Mouse (Mus musculus) frontal cortex, postnatal 14 days (tissue): ENCODE measurements at regions not wholly inside any gene's neighbourhood (a gene's known extent, or its start where the extent isn't known, plus 50 kb on each side); places are given as distances from the start of the nearest gene placed in this dataset.

ENCODE experiments used
- DNase-seq, 2 experiments: peaks; one replicate each; pipeline ENCODE4 v3.0.0; 2022; ENCODE audit warnings: low spot score in 2 of 2

GRCm38 (mm10) chr9:71058655-71059054 lies 106.6 kb upstream of the Lipc start:
- no peak for DNase-seq

DNA sequence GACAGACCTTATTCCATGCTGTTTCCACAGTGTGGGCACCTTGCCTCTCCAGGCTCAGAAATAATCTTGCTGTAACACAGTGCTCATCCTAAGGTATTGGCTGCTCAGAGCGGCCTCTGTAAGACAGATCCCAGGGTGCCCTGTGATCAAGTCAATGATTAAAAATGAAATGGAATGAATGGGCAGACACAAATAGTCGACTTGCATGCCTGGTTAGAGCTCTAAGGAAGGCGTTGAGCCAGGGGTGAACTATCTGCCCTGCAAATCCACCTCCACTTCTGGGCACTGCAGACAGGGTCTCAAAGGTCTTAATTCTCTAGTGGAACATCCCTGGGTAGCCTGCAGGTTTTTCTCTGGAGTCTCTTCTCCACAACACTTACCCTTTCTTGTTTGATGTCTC lies 104.8 kb upstream of the Lipc start:
- no peak for DNase-seq

DNA sequence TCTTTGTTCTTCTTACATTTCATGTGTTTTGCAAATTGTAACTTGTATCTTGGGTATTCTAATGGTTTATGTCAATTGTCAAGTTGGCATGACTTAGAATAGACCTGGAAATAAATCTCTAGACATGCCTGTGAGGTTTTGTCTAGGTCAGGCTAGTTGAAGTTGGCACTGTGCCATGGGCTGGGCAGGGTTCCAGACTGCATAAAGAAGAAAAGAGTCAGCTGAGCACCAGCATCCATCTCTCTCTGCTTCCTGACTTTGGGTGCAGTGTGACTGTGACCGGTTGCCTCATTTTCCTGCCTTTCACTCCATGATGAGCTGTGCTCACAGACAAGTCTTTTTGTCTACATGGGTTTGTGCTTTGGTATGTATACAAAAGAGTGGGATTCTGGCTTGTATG lies 91.9 kb upstream of the Lipc start:
- DNase-seq = no peak

DNA sequence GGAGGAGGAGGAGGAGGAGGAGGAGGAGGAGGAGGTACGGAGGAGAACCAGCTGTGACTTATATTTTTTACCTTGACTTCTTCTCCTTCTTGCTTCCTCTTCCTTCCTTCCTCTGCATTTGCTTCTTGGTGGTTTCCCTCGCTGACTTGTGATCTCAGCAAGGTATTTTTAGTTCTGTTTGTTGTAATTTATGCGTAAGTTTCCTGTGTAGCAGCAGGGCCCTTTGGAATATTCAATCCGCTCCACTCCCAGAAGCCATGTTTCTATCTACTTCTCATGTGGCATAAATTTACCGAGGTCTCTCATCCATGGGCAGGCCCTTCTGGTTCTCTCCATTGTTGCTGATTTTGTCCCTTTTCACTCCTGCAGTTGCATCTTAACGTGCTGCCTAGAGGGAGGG lies 83.3 kb upstream of the Lipc start:
- no peak for DNase-seq

DNA sequence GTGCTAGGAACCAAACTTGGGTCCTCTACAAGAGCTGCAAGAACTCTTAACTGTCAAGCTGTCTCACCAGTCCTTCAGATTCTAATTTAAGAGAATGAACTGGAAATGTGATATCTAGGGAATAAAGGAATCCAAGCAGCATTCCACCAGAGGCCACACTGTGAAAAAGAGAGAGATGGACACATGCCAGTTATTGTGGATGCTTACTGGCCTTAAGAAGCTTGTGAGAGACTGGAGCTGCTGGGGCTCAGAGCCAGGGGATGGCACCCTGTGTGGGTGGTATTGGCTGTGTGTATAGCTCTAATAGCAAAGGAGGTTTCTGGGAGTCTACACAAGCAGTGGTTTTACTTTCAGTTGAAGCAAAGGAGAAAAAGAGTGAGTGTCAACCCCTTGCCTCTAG lies 80.1 kb upstream of the Lipc start:
- no peak for DNase-seq

GRCm38 (mm10) chr9:71030203-71030921 lies 78.3 kb upstream of the Lipc start:
- DNase-seq = no peak

- DNase-seq = no peak
These were observed 76.1 kb upstream of the Lipc start for GRCm38 (mm10) chr9:71028102-71028501.

DNA sequence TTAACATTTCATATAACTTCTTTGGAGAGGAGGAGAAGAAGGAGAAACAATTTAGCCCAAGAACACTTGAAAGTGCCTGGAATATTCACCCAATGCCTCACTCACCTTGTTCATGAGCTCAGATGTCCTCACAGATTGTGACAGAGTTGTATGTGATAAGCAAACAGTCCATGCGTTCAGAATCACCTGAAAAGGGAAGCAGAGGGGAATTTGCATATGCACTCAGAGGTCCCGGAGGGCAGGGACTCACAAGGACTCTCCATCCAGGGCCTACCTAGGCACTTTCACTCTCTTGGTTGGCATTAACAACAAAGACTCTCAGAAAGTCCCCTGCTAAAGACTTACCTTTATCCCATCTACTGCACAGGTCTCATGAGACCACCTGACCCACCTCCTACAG lies 75.6 kb upstream of the Lipc start:
- DNase-seq = no peak

GRCm38 (mm10) chr9:71025196-71025595 lies 73.2 kb upstream of the Lipc start:
- DNase-seq = no peak

GRCm38 (mm10) chr9:71018206-71018605 lies 66.2 kb upstream of the Lipc start:
- no peak for DNase-seq

DNA sequence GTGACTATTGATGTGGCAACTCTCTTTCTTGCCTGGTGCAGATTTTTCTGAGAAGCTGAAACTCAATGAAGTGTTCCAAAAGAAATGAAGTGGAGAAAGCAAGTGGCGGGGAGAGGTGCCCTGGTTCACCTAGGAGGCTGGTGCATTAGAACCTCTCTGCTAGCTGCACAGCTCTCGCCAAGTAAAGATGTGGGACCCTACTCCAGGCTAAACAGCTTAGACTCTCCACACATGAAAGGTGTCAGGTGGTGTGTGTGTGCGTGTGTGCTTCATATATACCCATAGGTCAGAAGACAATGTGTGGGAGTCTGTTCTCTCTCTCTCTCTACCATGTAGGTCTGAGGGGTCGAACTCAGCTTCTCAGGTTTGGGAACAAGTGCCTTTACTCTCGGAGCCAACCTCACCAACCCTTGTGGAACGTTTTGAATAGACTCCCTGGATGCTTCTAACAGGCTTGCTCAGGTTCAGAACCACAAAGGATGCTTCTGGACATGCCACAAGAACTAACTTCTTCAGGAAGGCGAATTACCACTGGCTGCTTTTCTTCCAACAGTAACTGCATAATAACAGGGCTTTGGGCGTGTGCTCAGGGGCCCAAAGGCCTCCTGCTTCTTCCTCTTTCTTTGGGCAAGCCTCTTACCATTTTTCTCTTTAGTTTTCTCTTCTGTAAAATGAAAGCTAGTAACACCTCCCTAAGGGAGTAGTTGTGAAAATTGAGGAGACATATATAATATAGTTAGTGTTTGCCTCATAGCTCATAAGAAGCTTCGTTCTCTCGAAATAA lies 65.6 kb upstream of the Lipc start:
- no peak for DNase-seq

GRCm38 (mm10) chr9:71015942-71016341 lies 63.9 kb upstream of the Lipc start:
- DNase-seq = peak in 1 of 2 experiments; percentile 57

DNA sequence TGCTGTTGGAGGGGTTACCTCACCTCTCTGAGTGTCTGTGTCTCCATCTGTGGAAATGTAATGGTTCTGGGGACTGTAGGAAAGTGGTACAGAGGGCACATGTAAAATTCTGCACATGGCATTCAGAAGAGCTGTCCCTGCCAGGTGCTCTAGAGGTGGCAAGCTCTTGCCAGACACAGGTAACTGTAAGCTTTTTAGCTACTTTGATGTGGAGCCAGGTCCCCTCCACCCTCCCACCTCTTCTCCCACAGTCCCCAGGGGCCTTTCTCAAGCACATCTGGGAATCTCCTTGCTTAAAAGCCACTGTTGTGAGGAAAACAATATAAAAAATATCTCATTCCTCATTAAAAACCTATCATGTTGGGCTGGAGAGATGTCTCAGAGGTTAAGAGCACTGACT lies 63.4 kb upstream of the Lipc start:
- no peak for DNase-seq

- DNase-seq = no peak
These were observed 60.4 kb upstream of the Lipc start for GRCm38 (mm10) chr9:71012399-71012798.

- DNase-seq = no peak
These were observed 52.6 kb upstream of the Lipc start for GRCm38 (mm10) chr9:71004631-71005030.
